Mouse (Mus musculus) megakaryocyte, embryonic 14.5 days (primary cell): ENCODE measurements around the gene Eno1.

Experiments used
- FLI1 ChIP-seq: IDR thresholded peaks from 2 replicates; pipeline ENCODE4 v1.6.1; 2012; ENCODE audit warnings: low read length, inconsistent platforms, mixed read lengths
- GATA1 ChIP-seq: IDR thresholded peaks from 3 replicates; pipeline ENCODE4 v1.6.1; 2012; ENCODE audit warnings: mixed read lengths, low read length, inconsistent platforms, borderline replicate concordance

DNA sequence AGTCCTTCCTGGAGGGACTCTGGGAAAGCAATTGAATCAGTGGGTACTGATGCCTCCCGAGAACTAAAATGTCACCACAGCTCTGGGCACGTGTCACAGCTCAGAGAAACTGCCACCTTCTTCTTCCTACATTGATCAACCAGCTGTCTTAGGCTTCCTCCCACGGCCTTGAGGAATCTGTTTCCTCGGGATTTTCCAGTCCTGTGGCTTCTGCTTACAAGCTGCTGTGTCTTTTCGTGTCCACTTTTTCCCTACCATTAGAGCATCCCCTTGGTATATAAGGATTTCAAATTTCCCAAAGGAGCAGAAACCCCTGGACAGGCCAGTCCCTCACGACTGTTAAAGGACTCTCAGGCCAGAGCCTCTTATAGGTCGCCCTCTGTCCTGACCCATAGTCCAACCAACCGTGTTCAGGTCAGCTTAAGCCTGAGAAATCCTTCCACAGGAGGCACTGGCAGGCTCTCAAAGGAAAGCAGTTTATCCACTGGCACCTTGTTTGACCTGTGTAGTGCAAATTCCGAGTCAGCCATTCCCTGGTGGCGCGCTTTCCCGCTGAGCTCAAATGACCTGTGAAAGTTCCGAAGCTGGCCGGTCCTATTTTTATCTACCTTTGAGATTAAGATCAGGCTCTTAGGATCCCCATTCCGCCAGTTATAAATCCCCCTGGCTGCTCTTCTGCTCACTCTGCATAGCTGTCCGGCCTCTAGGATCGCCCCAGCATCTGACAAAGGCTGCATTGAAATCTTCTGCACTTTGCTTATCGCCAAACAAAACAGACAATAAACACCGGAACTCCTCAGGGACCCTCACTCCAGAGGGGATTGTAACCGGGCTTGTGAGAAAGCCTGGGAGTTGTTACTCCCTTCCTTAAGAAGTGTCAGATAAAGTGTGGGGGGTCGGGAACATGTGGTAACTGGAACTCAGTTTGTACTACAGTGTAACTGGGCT lies 5.8 kb upstream of the Eno1 start:
- TF ChIP-seq FLI1, result no peak
- no peak for TF ChIP-seq GATA1
